Mouse (Mus musculus): ENCODE measurements at regions not wholly inside any gene's neighbourhood (a gene's known extent, or its start where the extent isn't known, plus 50 kb on each side); places are given as distances from the start of the nearest gene placed in this dataset.

DNA sequence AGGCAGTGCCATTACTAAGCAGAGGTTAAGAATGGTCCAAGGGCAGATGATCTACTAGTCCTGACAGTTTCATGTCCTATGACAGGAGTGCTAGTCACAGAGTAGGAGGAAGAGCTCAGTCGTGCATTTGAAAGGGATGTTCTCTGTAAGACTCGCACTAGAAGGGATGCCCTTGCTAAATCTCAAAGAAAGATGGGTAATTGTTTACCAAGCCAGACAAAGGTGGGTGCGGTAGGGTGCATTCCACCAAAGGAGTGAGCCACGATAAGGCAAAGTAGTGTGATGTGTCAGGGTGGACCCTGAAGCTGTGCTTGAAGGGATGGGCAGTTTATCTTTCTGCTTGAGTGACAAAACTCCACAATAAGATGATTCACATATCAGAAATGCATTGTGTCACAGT, 50.5 kb upstream of the Adgrf1 start:
- Histone ChIP-seq H3K27ac (replicated peaks) (no peak overlapping the region), H3K4me3 (replicated peaks) (no peak overlapping the region), H3K9me3 (replicated peaks) (no peaks in the 10 kb centered on the region), H3K4me2 (no peak overlapping the region), H3K9ac (no peak overlapping the region), H3K27me3 (no peaks in the 10 kb centered on the region), H3K36me3 (replicated peaks) (no peaks in the 10 kb centered on the region), H3K4me1 (replicated peaks) (no peaks in the 10 kb centered on the region)
- WGBS (ENCODE audit: insufficient replicate concordance), result 46% methylated on average over 4 of the region's 4 CpGs
- no peak for ATAC-seq (ENCODE audit: insufficient read depth)
